Mouse (Mus musculus): ENCODE measurements at regions not wholly inside any gene's neighbourhood (a gene's known extent, or its start where the extent isn't known, plus 50 kb on each side); places are given as distances from the start of the nearest gene placed in this dataset.
"Not testable (repeated sequence)": the region's sequence is repeated elsewhere in the genome, so short reads cannot be mapped to it uniquely, and the experiment has no call there.

DNA sequence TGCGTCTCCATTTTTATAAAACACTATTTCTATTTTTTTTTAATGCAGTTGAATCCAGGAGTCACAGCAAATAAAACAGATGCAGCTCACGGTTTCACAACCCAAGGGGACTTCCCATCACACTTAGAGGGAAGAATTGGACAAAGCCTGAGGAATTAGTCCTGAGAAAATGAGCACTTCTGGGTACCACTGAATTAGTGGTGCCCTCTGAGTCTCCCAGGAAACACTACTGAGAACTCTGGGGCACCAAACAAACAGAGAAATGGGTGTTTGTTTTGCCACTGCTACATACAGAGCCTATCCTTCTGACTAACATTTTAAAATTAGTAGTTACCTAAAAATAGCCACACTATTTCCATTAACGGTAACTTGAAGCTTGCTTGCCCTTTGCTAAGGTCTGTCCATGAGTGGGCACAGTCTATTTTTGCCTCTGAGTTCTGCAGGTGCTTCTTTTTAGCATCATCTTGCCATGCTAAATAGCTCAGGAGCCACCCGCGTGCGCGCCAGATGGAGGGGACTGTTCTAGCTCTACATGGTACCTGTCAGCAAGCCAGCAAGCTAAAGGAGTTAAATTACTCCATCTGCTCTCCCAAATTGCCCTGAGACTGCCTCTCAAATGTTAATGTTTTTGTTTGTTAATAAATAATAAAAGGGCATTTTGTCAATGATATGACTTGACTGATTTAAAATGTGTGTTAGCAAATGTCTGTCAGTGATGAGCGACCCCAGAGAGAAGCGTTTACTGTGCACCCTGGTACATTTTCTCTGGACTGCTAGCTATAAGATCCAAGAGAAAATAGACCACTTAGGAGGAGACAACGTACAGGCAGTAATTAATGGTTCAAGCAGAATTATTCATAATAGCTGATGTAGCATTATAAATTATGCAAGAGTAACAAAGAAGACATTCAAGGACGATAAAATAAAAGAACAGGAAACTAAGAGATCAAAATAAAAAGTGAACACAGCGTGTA is 141.3 kb downstream of the Tas2r134 start:
- no peak overlapping the region for H3K27ac ChIP-seq (ENCODE audit: low read length)
- no peak for ATAC-seq (ENCODE audit: low read depth)
- no peak overlapping the region for H3K4me3 ChIP-seq (ENCODE audit: low read depth, low read length)
- no peaks in the 10 kb centered on the region for H3K27me3 ChIP-seq (ENCODE audit: control insufficient read depth, insufficient read depth, low read depth, low read length)
- WGBS (ENCODE audit: insufficient replicate concordance), result 67% methylated on average over 12 of the region's 12 CpGs
- no peaks in the 10 kb centered on the region for H3K36me3 ChIP-seq (ENCODE audit: control insufficient read depth, insufficient read depth)
- H3K4me1 ChIP-seq (ENCODE audit: control insufficient read depth, low read depth, low read length), result no peaks in the 10 kb centered on the region
- no peak overlapping the region for H3K9ac ChIP-seq (ENCODE audit: low read depth, low read length)
- H3K9me3 ChIP-seq (replicated peaks; ENCODE audit: control insufficient read depth, low read length), result no peaks in the 10 kb centered on the region
- no peak overlapping the region for H3K4me2 ChIP-seq (ENCODE audit: low read depth, low read length)

DNA sequence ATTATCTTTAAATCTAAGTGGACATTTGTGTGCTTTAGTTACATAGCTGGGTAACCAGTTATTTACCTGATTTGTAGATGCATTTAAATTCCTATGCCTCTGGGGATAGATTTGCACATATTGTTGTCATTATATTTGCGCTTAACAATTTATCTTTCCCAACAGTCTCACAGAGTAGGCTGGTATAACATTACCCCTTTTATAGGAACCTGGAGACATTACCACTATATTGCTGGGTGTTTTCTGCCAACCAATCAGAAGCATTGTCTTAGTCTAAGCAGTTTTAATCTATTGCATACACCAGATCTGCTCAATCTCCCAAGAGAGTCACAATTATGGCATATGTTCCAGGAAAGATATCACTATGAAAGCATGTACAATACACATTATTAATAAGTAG is 149.8 kb downstream of the Rbm43 start:
- no peak overlapping the region for H3K4me3 ChIP-seq (ENCODE audit: low read depth, low read length)
- no peaks in the 10 kb centered on the region for H3K4me1 ChIP-seq (ENCODE audit: control insufficient read depth, low read depth, low read length)
- no peak overlapping the region for H3K9ac ChIP-seq (ENCODE audit: low read depth, low read length)
- H3K27me3 ChIP-seq (ENCODE audit: control insufficient read depth, insufficient read depth, low read depth, low read length), result no peaks in the 10 kb centered on the region
- no peak overlapping the region for H3K4me2 ChIP-seq (ENCODE audit: low read depth, low read length)
- WGBS (ENCODE audit: insufficient replicate concordance), result 60% methylated on average over 1 of the region's 1 CpGs
- H3K9me3 ChIP-seq (replicated peaks; ENCODE audit: control insufficient read depth, low read length), result no peaks in the 10 kb centered on the region
- ATAC-seq (ENCODE audit: low read depth), result no peak
- no peaks in the 10 kb centered on the region for H3K36me3 ChIP-seq (ENCODE audit: control insufficient read depth, insufficient read depth)
- H3K27ac ChIP-seq (ENCODE audit: low read length), result no peak overlapping the region

DNA sequence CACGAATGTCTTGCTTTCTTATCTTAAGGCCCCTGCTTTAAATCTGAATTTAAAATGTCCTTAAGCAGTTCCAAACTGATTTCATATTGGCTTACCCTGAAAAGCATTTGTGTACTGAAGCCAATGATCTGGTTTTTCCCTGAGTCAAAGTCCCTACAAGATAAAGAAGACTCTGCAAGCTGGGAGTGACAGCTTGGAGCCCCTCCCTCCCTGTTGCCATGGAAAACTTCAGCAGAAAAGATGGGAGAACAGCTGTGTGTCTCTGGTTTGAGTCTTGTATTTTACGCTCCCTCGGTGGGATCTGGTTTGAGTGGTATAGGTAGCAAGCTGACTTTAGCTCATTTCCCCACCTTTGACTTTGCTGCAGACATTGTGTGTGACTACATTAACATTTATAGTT is 146.1 kb downstream of the Rbm43 start:
- Histone ChIP-seq H3K4me1 (ENCODE audit: control insufficient read depth, low read depth, low read length) (no peaks in the 10 kb centered on the region), H3K9ac (ENCODE audit: low read depth, low read length) (no peak overlapping the region), H3K36me3 (ENCODE audit: control insufficient read depth, insufficient read depth) (no peaks in the 10 kb centered on the region), H3K4me2 (ENCODE audit: low read depth, low read length) (no peak overlapping the region), H3K27me3 (ENCODE audit: control insufficient read depth, insufficient read depth, low read depth, low read length) (no peaks in the 10 kb centered on the region), H3K9me3 (replicated peaks; ENCODE audit: control insufficient read depth, low read length) (no peaks in the 10 kb centered on the region), H3K4me3 (ENCODE audit: low read depth, low read length) (no peak overlapping the region), H3K27ac (ENCODE audit: low read length) (no peak overlapping the region)
- 65% methylated on average over 3 of the region's 3 CpGs for WGBS (ENCODE audit: insufficient replicate concordance)
- ATAC-seq (ENCODE audit: low read depth), result no peak

DNA sequence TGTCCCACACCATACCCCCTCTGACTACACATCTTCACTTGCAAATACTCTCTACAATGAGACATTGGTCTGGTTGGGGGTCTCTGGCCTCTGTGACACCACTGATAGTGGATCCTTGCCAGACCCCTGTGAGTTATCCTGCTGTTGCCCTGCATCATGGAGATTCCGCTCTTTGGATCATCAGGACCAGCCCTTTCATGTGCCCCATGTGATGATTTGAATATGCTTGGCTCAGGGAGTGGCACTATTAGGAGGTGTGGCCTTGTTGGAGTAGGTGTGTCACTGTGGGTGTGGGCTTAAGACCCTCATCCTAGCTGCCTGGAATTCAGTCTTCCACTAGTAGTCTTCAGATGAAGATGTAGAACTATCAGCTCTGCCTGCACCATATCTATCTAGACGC is 141.7 kb downstream of the Rbm43 start:
- not testable (repeated sequence) for H3K27me3 ChIP-seq (ENCODE audit: control insufficient read depth, insufficient read depth, low read depth, low read length); H3K4me2 ChIP-seq (ENCODE audit: low read depth, low read length); H3K9ac ChIP-seq (ENCODE audit: low read depth, low read length); H3K36me3 ChIP-seq (ENCODE audit: control insufficient read depth, insufficient read depth); H3K9me3 ChIP-seq (replicated peaks; ENCODE audit: control insufficient read depth, low read length); H3K4me3 ChIP-seq (ENCODE audit: low read depth, low read length); ATAC-seq (ENCODE audit: low read depth); H3K27ac ChIP-seq (ENCODE audit: low read length); H3K4me1 ChIP-seq (ENCODE audit: control insufficient read depth, low read depth, low read length)
- WGBS (ENCODE audit: insufficient replicate concordance), result 67% methylated on average over 2 of the region's 2 CpGs

DNA sequence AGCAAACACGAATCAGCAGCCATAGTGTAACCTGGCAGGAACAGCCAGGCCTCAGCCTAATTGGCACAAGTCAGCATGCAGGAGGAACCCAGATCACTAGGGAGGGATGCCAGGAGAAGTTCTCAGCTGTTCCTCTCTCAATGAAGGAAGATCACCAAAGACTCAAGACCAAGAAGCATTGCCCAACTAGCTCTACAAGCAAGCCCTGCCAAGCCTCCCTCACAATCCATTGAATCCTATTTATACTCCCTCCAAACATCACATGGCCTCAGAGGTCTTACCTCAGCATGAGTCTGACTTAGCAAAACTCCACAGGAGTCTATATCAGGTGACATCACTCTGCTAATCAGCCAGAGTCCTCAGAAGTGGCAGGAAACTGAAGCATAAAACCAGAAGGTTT is 135.1 kb downstream of the Rbm43 start:
- no peaks in the 10 kb centered on the region for H3K4me1 ChIP-seq (ENCODE audit: control insufficient read depth, low read depth, low read length)
- H3K4me3 ChIP-seq (ENCODE audit: low read depth, low read length), result no peak overlapping the region
- no peak overlapping the region for H3K9ac ChIP-seq (ENCODE audit: low read depth, low read length)
- no peaks in the 10 kb centered on the region for H3K27me3 ChIP-seq (ENCODE audit: control insufficient read depth, insufficient read depth, low read depth, low read length)
- no peak overlapping the region for H3K27ac ChIP-seq (ENCODE audit: low read length)
- no peak for ATAC-seq (ENCODE audit: low read depth)
- H3K36me3 ChIP-seq (ENCODE audit: control insufficient read depth, insufficient read depth), result no peaks in the 10 kb centered on the region
- H3K9me3 ChIP-seq (replicated peaks; ENCODE audit: control insufficient read depth, low read length), result no peaks in the 10 kb centered on the region
- WGBS (ENCODE audit: insufficient replicate concordance), result 69% methylated on average over 1 of the region's 1 CpGs
- no peak overlapping the region for H3K4me2 ChIP-seq (ENCODE audit: low read depth, low read length)

DNA sequence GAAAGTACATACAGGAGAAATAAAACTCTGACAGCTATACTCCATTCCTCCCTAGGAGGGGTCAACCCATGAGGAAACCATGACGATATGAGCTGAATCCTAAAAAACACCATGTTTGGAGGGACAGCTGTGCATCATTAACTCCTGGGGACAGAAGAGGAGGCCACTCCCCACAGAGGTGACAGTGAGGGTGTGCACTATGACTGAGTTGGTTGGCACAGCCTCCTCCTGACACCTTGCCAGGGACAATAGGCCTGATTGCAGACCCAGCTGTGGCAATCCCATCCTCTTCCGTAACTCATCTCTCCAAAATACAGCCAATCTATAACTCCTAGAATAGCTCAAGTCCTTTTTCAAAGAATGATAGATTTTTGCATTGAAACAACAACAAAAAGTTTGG is 112.0 kb downstream of the Rbm43 start:
- ATAC-seq (ENCODE audit: low read depth), result no peak
- no peak overlapping the region for H3K4me2 ChIP-seq (ENCODE audit: low read depth, low read length)
- no peak overlapping the region for H3K4me3 ChIP-seq (ENCODE audit: low read depth, low read length)
- H3K27ac ChIP-seq (ENCODE audit: low read length), result no peak overlapping the region
- no peaks in the 10 kb centered on the region for H3K9me3 ChIP-seq (replicated peaks; ENCODE audit: control insufficient read depth, low read length)
- no peaks in the 10 kb centered on the region for H3K36me3 ChIP-seq (ENCODE audit: control insufficient read depth, insufficient read depth)
- H3K9ac ChIP-seq (ENCODE audit: low read depth, low read length), result no peak overlapping the region
- H3K27me3 ChIP-seq (ENCODE audit: control insufficient read depth, insufficient read depth, low read depth, low read length), result no peaks in the 10 kb centered on the region
- 73% methylated on average over 2 of the region's 2 CpGs for WGBS (ENCODE audit: insufficient replicate concordance)
- H3K4me1 ChIP-seq (ENCODE audit: control insufficient read depth, low read depth, low read length), result no peaks in the 10 kb centered on the region

DNA sequence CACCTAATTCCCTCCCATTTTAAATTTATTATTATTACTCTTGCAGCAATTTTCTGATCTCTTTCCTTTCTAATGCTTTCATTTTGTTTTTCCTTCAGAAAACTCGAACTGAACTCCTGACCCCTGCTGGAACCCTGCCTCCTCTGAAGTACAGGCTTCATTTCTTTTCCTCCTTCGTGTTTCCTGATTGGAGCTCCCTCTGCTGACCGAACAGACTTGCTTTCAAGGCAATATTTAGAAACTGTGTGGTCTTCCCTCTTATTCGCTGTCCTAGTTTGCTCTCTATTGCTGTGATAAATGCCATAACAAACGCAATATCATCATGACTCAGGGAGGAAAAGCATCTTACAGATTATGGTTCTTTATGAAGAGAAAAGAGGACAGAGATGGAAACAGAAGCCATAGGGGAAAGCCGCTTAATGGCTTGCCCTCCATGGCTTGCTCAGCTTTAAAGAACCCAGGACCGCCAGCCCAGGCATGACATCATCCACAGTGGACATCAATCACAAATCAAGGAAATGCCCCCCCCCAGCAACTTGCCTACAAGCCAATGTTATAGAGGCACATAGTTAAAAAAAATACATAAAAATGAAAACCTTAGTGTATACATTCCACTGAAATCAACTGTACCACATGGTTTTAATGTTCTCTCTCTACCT is 104.5 kb downstream of the Rbm43 start:
- Histone ChIP-seq H3K4me2 (ENCODE audit: low read depth, low read length) (no peak overlapping the region), H3K27ac (ENCODE audit: low read length) (no peak overlapping the region), H3K4me3 (ENCODE audit: low read depth, low read length) (no peak overlapping the region), H3K36me3 (ENCODE audit: control insufficient read depth, insufficient read depth) (no peaks in the 10 kb centered on the region), H3K9ac (ENCODE audit: low read depth, low read length) (no peak overlapping the region), H3K4me1 (ENCODE audit: control insufficient read depth, low read depth, low read length) (no peaks in the 10 kb centered on the region), H3K27me3 (ENCODE audit: control insufficient read depth, insufficient read depth, low read depth, low read length) (no peaks in the 10 kb centered on the region), H3K9me3 (replicated peaks; ENCODE audit: control insufficient read depth, low read length) (no peaks in the 10 kb centered on the region)
- 35% methylated on average over 7 of the region's 7 CpGs for WGBS (ENCODE audit: insufficient replicate concordance)
- ATAC-seq (ENCODE audit: low read depth), result no peak

DNA sequence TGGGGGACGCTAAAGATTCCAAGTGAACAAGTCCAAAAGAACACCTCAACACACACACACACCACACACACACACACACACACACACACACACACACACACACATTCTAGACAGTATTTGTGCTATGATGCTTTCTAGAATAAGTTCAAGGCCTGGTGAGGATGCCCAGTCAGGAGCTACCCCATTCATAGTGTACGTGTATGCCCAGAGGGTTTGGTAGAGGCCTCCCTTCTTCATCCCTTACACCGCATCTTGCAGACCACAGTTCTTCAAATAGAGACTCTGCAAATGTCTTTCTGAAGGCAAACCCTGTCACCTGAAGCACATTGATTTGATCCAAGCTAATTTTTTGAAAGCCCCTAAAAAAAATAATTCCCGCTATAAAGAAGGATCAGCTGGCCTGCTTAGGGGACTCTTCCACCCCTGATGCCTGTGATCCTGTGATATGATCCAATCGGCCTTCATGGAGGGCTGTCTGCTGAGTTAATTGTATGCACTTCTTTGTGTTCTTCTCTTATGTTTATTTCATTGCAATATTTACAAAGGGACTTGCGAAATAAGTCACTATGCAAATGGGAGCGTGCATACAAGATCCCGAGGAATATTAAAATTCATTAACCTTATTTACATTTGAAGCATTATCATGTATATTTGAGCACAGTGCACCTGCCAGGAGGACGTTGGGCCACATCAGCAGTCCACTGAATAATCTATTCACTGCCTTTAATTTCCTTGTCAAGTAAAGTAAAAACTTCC is 103.8 kb downstream of the Rbm43 start:
- Histone ChIP-seq H3K27ac (ENCODE audit: low read length) (no peak overlapping the region), H3K36me3 (ENCODE audit: control insufficient read depth, insufficient read depth) (no peaks in the 10 kb centered on the region), H3K9ac (ENCODE audit: low read depth, low read length) (no peak overlapping the region), H3K4me3 (ENCODE audit: low read depth, low read length) (no peak overlapping the region), H3K9me3 (replicated peaks; ENCODE audit: control insufficient read depth, low read length) (no peaks in the 10 kb centered on the region), H3K4me2 (ENCODE audit: low read depth, low read length) (no peak overlapping the region), H3K4me1 (ENCODE audit: control insufficient read depth, low read depth, low read length) (no peaks in the 10 kb centered on the region), H3K27me3 (ENCODE audit: control insufficient read depth, insufficient read depth, low read depth, low read length) (no peaks in the 10 kb centered on the region)
- no peak for ATAC-seq (ENCODE audit: low read depth)
- WGBS (ENCODE audit: insufficient replicate concordance), result 70% methylated on average over 9 of the region's 9 CpGs

DNA sequence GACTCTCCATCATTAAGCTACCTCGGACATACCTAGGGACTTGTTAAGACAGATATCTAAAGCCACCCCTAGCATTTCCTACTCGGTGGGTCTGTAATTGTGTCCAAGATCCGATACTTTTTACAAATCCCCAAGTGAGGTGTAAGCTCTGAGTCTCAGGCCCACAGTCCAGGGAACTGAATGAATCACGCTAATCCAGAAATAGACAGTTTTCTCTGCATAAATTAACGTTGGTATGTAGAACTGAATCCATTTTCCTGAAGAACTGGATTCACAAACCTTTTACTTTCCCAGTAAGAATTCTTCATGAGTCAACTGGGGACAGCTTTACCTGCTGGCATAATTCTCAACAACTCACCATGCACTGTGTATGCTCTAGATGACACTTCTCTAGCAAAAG is 97.1 kb downstream of the Rbm43 start:
- Histone ChIP-seq H3K4me2 (ENCODE audit: low read depth, low read length) (no peak overlapping the region), H3K4me3 (ENCODE audit: low read depth, low read length) (no peak overlapping the region), H3K9me3 (replicated peaks; ENCODE audit: control insufficient read depth, low read length) (no peaks in the 10 kb centered on the region), H3K27me3 (ENCODE audit: control insufficient read depth, insufficient read depth, low read depth, low read length) (no peaks in the 10 kb centered on the region), H3K27ac (ENCODE audit: low read length) (no peak overlapping the region), H3K36me3 (ENCODE audit: control insufficient read depth, insufficient read depth) (no peaks in the 10 kb centered on the region), H3K9ac (ENCODE audit: low read depth, low read length) (no peak overlapping the region), H3K4me1 (ENCODE audit: control insufficient read depth, low read depth, low read length) (no peaks in the 10 kb centered on the region)
- 64% methylated on average over 5 of the region's 5 CpGs for WGBS (ENCODE audit: insufficient replicate concordance)
- ATAC-seq (ENCODE audit: low read depth), result no peak

All from liver, embryonic 16.5 days (tissue).